Comparison of ENCODE assay signal across 10 mouse cellular contexts in genomic region chr7:84152821-84153220, GRCm38 (mm10). TPM values are rescaled to one million over a fixed set of nuclear protein-coding genes. Genes with fewer than 3 reads are reported as not detected.
DNase-seq lines count a peak whose midpoint lies in the region; ATAC-seq and TF ChIP-seq lines count a peak whose summit lies in the region.
"Had no signal": no experiment of that assay in that cellular context is flagged by ENCODE, and none has a peak within 500 bp of the region (broad histone marks: within the 10 kb centered on the region; RNA-seq: fewer than 3 reads in every experiment).

No protein-coding gene starts in this region.

- no peaks in the 10 kb centered on the region for H3K9me3 ChIP-seq in kidney, embryonic 15.5 days (replicated peaks)
- H3K9me3 ChIP-seq in embryonic facial prominence, embryonic 15.5 days (replicated peaks), result no peaks in the 10 kb centered on the region
- no peaks in the 10 kb centered on the region for H3K9me3 ChIP-seq in hindbrain, embryonic 11.5 days (ENCODE audit: control insufficient read depth, low read length)
- H3K9me3 ChIP-seq in liver, postnatal 0 days (ENCODE audit: low read length), result no peaks in the 10 kb centered on the region

- TF ChIP-seq CTCF in liver, postnatal 0 days (IDR thresholded peaks at IDR 0.05; ENCODE audit: low read depth), result no peak

- 79% methylated on average over 4 of the region's 4 CpGs for WGBS in kidney, embryonic 15.5 days
- 71% methylated on average over 4 of the region's 4 CpGs for WGBS in embryonic facial prominence, embryonic 15.5 days
- 86% methylated on average over 4 of the region's 4 CpGs for WGBS in hindbrain, embryonic 11.5 days
- 66% methylated on average over 4 of the region's 4 CpGs for WGBS in liver, postnatal 0 days (ENCODE audit: insufficient replicate concordance)

- peak overlapping the region; percentile 89 for H3K4me2 ChIP-seq in kidney, embryonic 15.5 days
- peak overlapping the region; percentile 86; the same call in 1 of the 2 replicates for H3K4me2 ChIP-seq in embryonic facial prominence, embryonic 15.5 days (replicated peaks)
- H3K4me2 ChIP-seq in hindbrain, embryonic 11.5 days (replicated peaks; ENCODE audit: low read depth, low read length), result 0 out of 2 replicates have a peak overlapping the region, but pooled peaks have one; percentile 0
- peak overlapping the region; percentile 88; the same call in 1 of the 2 replicates for H3K4me2 ChIP-seq in liver, postnatal 0 days (ENCODE audit: low read depth, low read length)

- no peak for DNase-seq in kidney, adult 11 months
- DNase-seq in hindbrain, embryonic 11.5 days (ENCODE audit: low spot score), result no peak
- no peak for DNase-seq in liver, postnatal 0 days
- DNase-seq in adrenal gland, postnatal 25 days, result no peak
- no peak for DNase-seq in thymus, adult 18-20 months
- DNase-seq: adrenal gland, adult 8-10 months; cerebellum, adult 8-10 months; kidney, postnatal 25 days had no signal

- H3K27me3 ChIP-seq in kidney, embryonic 15.5 days, result no peaks in the 10 kb centered on the region
- H3K27me3 ChIP-seq in embryonic facial prominence, embryonic 15.5 days, result no peaks in the 10 kb centered on the region
- H3K27me3 ChIP-seq in hindbrain, embryonic 11.5 days (ENCODE audit: control insufficient read depth, insufficient read depth, low read length), result no peaks in the 10 kb centered on the region
- H3K27me3 ChIP-seq in liver, postnatal 0 days (ENCODE audit: insufficient read depth, low read length), result no peaks in the 10 kb centered on the region

- peaks cover 33% of the 10 kb centered on the region for H3K4me1 ChIP-seq in kidney, embryonic 15.5 days
- H3K4me1 ChIP-seq in embryonic facial prominence, embryonic 15.5 days, result peaks cover 27% of the 10 kb centered on the region
- H3K4me1 ChIP-seq in hindbrain, embryonic 11.5 days (replicated peaks; ENCODE audit: control insufficient read depth, insufficient read depth, low read length), result peaks cover 7% of the 10 kb centered on the region
- H3K4me1 ChIP-seq in liver, postnatal 0 days (ENCODE audit: insufficient read depth), result peaks cover 30% of the 10 kb centered on the region

- peaks cover 6% of the 10 kb centered on the region for H3K36me3 ChIP-seq in kidney, embryonic 15.5 days
- no peaks in the 10 kb centered on the region for H3K36me3 ChIP-seq in embryonic facial prominence, embryonic 15.5 days
- H3K36me3 ChIP-seq in hindbrain, embryonic 11.5 days (ENCODE audit: control insufficient read depth, insufficient read depth, low read length), result no peaks in the 10 kb centered on the region
- H3K36me3 ChIP-seq in liver, postnatal 0 days (replicated peaks; ENCODE audit: insufficient read depth, low read length), result no peaks in the 10 kb centered on the region

- H3K4me3 ChIP-seq in kidney, embryonic 15.5 days (replicated peaks), result peak overlapping the region; percentile 73; the same call in 1 of the 2 replicates
- no peak overlapping the region; the same call in 1 of the 2 replicates for H3K4me3 ChIP-seq in embryonic facial prominence, embryonic 15.5 days (replicated peaks)
- no peak overlapping the region for H3K4me3 ChIP-seq in hindbrain, embryonic 11.5 days (ENCODE audit: low read depth, low read length)
- H3K4me3 ChIP-seq in liver, postnatal 0 days (ENCODE audit: low read depth, low read length), result no peak overlapping the region

- no peak for ATAC-seq in kidney, embryonic 15.5 days (replicated peaks; ENCODE audit: low FRiP score)
- no peak for ATAC-seq in embryonic facial prominence, embryonic 15.5 days (ENCODE audit: insufficient number of reproducible peaks, low FRiP score, low TSS enrichment, low read depth)
- ATAC-seq in hindbrain, embryonic 11.5 days (ENCODE audit: low FRiP score), result no peak
- no peak for ATAC-seq in liver, postnatal 0 days

- no peak overlapping the region for H3K9ac ChIP-seq in kidney, embryonic 15.5 days
- H3K9ac ChIP-seq in embryonic facial prominence, embryonic 15.5 days, result no peak overlapping the region
- no peak overlapping the region for H3K9ac ChIP-seq in hindbrain, embryonic 11.5 days (ENCODE audit: low read depth, low read length)
- H3K9ac ChIP-seq in liver, postnatal 0 days (replicated peaks), result no peak overlapping the region

- no peak overlapping the region for H3K27ac ChIP-seq in kidney, embryonic 15.5 days
- H3K27ac ChIP-seq in embryonic facial prominence, embryonic 15.5 days (replicated peaks), result no peak overlapping the region
- no peak overlapping the region for H3K27ac ChIP-seq in hindbrain, embryonic 11.5 days (ENCODE audit: low read depth, low read length)
- peak overlapping the region; percentile 69 for H3K27ac ChIP-seq in liver, postnatal 0 days (ENCODE audit: low read depth)

- TF ChIP-seq EP300 in liver, postnatal 0 days (IDR thresholded peaks at IDR 0.05; ENCODE audit: low read depth), result 0 out of 2 replicates have a peak, but pooled peaks have one; percentile 24

RNA-seq across cellular contexts. Expression of gene Abhd17c, which starts 1.1 kb away (rescaled TPM):
- polyA plus RNA-seq in kidney, embryonic 15.5 days (2015; fragmentation: Nextera tagmentation; extraction: Ambion mirVana), result 45.7 and 47.5 TPM in 2 replicates
- polyA plus RNA-seq in embryonic facial prominence, embryonic 15.5 days (2015; fragmentation: Nextera tagmentation; extraction: Ambion mirVana), result 39.5 and 41.6 TPM in 2 replicates
- 34.9 and 50.5 TPM in 2 replicates for polyA plus RNA-seq in hindbrain, embryonic 11.5 days (2014; fragmentation: Nextera tagmentation; extraction: Ambion mirVana)
- polyA plus RNA-seq in liver, postnatal 0 days (2015; fragmentation: Nextera tagmentation; extraction: Ambion mirVana), result 36.4 and 37.9 TPM in 2 replicates
- total RNA-seq in adrenal gland, postnatal 25 days (2021), result 31.0 and 31.5 TPM in 2 replicates

Comparison
In these comparisons a context has a peak if more than half of its experiments do, and no peak if none do; other contexts are left out.
1. H3K4me2 ChIP-seq: peak in every context shown above with its lines; median percentile 89 in kidney, embryonic 15.5 days; 88 in liver, postnatal 0 days; 86 in embryonic facial prominence, embryonic 15.5 days; 0 in hindbrain, embryonic 11.5 days.